Mouse (Mus musculus): ENCODE measurements around the gene Masp2. TPM values are rescaled to one million over a fixed set of nuclear protein-coding genes. Genes with fewer than 3 reads are reported as not detected.
A peak's percentile ranks its signal among the peaks of the same experiment; 100 is the strongest.

The Masp2 gene
- polyA plus RNA-seq, 1 experiment from 2014 or later: not detected

DNA sequence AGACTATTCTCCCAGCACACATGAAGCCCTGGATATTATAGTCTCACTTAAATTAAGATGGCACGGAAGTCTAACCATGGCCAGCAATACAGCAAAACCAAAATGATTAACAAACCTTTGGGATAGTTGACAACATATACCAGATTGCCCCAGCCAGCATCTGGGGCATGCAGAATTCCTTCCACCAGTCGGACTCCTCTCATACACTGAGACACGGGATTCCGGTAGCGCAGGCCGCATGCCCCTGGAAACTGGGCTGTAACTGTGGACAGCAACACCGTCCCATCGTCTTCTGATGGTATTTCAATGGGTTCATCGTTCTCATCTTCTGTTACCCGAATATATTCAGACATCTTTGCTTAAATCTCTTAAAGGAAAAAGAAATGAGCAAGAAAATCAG lies 22.7 kb downstream of the Masp2 start:
- Histone ChIP-seq H3K9ac (replicated peaks) (no peak overlapping the region), H3K36me3 (peaks cover 48% of the 10 kb centered on the region), H3K27me3 (no peaks in the 10 kb centered on the region), H3K9me3 (no peaks in the 10 kb centered on the region), H3K4me1 (peaks cover 20% of the 10 kb centered on the region; the same call in 1 of the 2 replicates), H3K4me2 (replicated peaks) (peak overlapping the region; percentile 92), H3K4me3 (peak overlapping the region; percentile 96), H3K27ac (replicated peaks) (no peak overlapping the region)
- 92% methylated on average over 10 of the region's 10 CpGs for WGBS
- no peak for ATAC-seq (ENCODE audit: low FRiP score, low read depth)

DNA sequence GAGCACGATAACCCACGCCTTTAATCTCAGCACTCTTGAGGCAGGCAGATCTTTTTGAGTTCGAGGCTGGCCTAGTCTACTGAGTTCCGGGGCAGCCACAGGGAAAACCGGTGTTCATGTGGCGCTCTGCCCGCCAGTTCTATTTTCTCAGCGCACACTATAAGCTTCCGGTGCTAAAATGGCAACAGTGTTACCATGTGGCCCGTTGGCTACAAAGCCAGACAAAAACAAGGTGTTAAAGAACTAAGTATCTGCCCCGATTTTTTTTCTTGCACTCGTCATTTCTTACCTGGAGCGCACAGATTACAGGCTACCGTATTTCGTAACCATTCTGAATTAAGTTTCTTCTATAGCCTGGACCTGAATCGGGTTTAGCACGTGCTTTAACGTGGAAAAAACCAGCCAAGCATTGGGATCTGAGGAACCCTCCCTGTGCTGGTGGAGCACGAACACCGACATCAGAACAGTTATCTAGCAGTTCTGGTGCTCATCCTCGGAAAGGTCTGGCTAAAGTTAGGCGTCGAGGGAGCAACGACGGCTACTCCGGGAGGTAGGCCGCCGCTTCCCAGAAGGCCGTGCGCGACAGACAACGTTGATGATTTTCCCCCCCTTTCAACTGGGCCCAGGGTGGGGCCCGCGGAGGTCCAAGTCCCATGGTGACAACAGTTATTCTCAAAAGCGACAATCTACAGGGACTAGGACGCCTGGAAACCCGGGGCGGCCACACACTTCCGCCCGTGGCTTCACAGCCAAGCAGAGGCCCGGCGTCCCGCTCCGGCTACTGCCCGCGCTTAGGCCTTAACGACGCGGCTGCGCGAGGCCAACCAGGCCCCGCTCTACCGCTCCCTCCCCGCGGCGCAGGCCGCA lies 23.6 kb downstream of the Masp2 start:
- Histone ChIP-seq H3K4me3 (peak overlapping the region; percentile 96), H3K36me3 (peaks cover 41% of the 10 kb centered on the region), H3K4me2 (replicated peaks) (peak overlapping the region; percentile 92), H3K27ac (replicated peaks) (peak overlapping the region; percentile 91), H3K27me3 (no peaks in the 10 kb centered on the region), H3K9ac (replicated peaks) (peak overlapping the region; percentile 99), H3K9me3 (no peaks in the 10 kb centered on the region), H3K4me1 (peaks cover 20% of the 10 kb centered on the region; the same call in 1 of the 2 replicates)
- peak; percentile 67 for ATAC-seq (ENCODE audit: low FRiP score, low read depth)
- WGBS: 1% methylated on average over 57 of the region's 57 CpGs

DNA sequence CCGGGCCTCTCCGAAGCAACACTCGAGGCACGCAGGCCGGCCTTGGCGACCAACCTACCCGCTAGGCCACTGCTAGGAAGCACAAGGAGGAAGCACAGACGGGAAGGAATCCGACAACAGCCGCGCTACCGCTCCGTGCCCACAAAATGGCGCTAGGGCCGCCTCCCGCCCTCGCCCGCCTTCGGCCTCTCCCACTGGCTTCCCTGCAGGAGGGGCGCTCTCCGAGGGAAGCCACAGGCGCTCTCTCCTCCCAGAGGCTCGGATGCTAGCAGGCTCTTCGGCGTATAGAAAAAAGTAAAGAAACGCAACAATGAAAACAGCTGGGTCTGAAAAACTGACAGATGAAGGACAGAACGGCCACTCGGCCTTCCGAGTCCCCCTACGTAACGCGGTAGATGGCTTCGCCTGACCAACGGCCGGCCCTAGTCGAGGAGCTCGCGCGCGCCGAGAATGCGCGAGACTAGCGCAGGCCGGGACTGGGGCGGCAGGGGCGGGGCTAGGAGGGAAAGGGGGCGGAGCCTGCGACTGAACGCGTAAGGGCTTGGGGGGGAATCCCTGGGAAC lies 24.4 kb downstream of the Masp2 start, which contains the start of gene Tardbp:
Tardbp (minus strand) TSS at position 397 of the 563 bp plus-strand sequence.
- Histone ChIP-seq H3K9me3 (no peaks in the 10 kb centered on the region), H3K4me2 (replicated peaks) (peak within 1 kb of the TSS; percentile 92), H3K4me3 (peak within 1 kb of the TSS; percentile 96), H3K27ac (replicated peaks) (peak within 1 kb of the TSS; percentile 91), H3K4me1 (peaks cover 20% of the 10 kb centered on the region; the same call in 1 of the 2 replicates), H3K36me3 (peaks cover 33% of the 10 kb centered on the region), H3K9ac (replicated peaks) (peak within 1 kb of the TSS; percentile 99), H3K27me3 (no peaks in the 10 kb centered on the region)
- under 1% methylated on average over 51 of the region's 51 CpGs for WGBS
- peak; percentile 96 for ATAC-seq (ENCODE audit: low FRiP score, low read depth)

DNA sequence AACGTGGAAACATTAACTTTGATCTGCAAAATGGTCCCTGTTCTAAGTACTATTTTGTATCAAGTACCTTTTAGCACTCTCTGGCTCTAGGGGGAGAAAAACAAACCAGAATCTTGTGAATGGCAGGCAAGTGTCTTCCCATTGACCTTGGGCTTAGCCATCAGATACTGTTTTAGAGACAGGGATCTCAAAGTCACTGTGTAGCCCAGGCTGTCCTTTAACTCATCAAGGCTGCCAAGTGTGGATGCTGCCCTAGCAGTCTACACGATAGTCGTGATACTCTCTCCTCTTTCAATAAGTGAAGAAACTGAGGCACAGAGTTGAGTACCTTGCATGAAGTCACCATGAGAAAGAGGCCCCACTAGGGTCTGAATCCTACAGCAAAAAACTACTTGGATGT lies 24.9 kb downstream of the Masp2 start:
- peaks cover 20% of the 10 kb centered on the region; the same call in 1 of the 2 replicates for H3K4me1 ChIP-seq
- H3K27me3 ChIP-seq: no peaks in the 10 kb centered on the region
- H3K36me3 ChIP-seq: peaks cover 28% of the 10 kb centered on the region
- no peak overlapping the region for H3K9ac ChIP-seq (replicated peaks)
- WGBS: 63% methylated on average over 3 of the region's 3 CpGs
- peak; percentile 47 for ATAC-seq (ENCODE audit: low FRiP score, low read depth)
- H3K27ac ChIP-seq (replicated peaks): no peak overlapping the region
- H3K9me3 ChIP-seq: no peaks in the 10 kb centered on the region
- peak overlapping the region; percentile 92 for H3K4me2 ChIP-seq (replicated peaks)
- H3K4me3 ChIP-seq: peak overlapping the region; percentile 96

DNA sequence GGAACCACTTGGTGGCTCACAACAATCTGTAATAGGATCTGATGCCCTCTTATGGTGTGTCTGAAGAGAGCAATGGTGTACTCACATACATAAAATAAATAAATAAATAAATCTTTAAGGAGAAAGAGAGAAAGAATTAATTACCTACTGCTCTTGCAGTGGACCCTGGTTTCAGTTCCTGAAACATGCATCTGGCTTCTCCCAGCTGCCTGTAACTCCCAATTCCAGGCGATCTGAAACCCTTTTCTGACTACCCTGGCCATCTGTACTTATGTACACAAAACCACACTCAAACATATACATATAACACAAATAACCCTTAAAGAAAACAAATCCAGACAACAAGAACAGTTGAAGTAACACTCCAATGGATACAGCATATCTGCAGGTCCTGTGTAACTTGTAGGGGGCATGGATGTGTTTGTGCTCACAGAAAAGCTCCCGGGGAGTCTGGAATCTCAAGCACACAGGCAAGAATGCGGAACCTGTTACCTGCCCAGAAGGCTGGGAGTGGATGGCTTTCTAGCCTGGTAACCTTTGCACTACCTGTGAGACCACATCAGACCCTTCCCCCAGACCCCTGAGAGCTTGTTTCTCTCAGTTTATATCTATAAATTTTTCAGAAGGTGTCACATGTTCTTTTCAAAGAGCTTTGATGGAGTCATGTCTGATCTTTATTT lies 29.8 kb downstream of the Masp2 start:
- no peak for ATAC-seq (ENCODE audit: low FRiP score, low read depth)
- no peaks in the 10 kb centered on the region for H3K27me3 ChIP-seq
- no peak overlapping the region for H3K9ac ChIP-seq (replicated peaks)
- H3K4me3 ChIP-seq: no peak overlapping the region
- no peaks in the 10 kb centered on the region for H3K9me3 ChIP-seq
- H3K4me2 ChIP-seq (replicated peaks): no peak overlapping the region
- H3K36me3 ChIP-seq: no peaks in the 10 kb centered on the region
- no peaks in the 10 kb centered on the region for H3K4me1 ChIP-seq
- 73% methylated on average over 3 of the region's 3 CpGs for WGBS
- no peak overlapping the region for H3K27ac ChIP-seq (replicated peaks)

DNA sequence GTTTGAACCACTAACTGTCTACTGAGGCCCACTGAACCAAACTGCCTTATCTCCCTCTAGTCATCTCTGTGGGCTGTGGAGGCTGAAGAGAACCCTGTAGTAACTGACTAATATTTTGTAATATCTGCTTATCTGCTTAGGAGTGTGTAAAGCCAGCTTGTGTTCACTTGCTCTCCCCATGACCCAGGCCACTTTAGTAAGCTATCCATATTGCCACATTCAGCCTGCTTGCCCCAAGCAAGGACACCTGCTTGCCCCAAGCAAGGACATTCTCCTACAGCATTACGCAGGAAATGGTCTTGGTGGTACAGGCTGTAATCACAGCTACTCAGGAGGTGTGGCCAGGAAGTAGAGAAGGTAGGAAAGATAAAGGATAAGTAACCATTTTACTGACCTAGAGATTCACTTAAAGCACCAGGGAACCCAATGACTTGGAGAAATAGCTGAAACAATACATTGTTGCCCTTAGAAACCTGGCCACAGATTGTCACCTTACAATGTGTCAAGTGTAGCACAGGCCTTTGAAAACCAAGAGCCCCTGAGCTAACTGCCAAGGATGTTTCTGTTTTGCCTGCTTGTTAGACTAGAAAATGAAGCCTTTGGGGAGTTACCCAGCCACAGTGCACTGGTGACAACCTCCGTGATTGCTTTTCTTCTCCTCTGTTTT lies 31.2 kb downstream of the Masp2 start:
- ATAC-seq (ENCODE audit: low FRiP score, low read depth): no peak
- H3K4me3 ChIP-seq: no peak overlapping the region
- H3K4me1 ChIP-seq: no peaks in the 10 kb centered on the region
- 75% methylated on average over 2 of the region's 2 CpGs for WGBS
- H3K9me3 ChIP-seq: 0 out of 2 replicates have a peak, but pooled peaks cover 2% of the 10 kb centered on the region
- no peaks in the 10 kb centered on the region for H3K36me3 ChIP-seq
- no peak overlapping the region for H3K9ac ChIP-seq (replicated peaks)
- H3K27me3 ChIP-seq: no peaks in the 10 kb centered on the region
- no peak overlapping the region for H3K4me2 ChIP-seq (replicated peaks)
- H3K27ac ChIP-seq (replicated peaks): no peak overlapping the region

DNA sequence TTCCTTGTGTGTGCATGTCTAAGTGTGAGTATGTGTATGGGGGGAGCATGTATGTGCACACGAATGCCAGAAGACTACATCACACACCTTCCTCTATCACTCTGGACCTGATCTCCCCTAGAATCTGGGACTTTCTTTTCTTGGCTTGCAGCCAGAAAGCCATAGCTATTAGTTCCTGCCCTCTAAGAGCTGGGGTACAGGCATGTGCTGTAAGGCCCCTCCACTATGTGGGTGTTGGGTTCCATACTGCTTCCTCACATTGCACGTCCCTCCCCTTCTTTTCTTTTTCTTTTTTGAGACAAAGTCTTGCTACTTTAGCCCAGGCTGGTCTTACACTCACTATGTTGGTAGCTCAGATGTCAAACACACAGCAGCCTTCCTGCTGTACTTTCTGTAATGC lies 33.0 kb downstream of the Masp2 start:
- WGBS: 83% methylated on average over 2 of the region's 2 CpGs

DNA sequence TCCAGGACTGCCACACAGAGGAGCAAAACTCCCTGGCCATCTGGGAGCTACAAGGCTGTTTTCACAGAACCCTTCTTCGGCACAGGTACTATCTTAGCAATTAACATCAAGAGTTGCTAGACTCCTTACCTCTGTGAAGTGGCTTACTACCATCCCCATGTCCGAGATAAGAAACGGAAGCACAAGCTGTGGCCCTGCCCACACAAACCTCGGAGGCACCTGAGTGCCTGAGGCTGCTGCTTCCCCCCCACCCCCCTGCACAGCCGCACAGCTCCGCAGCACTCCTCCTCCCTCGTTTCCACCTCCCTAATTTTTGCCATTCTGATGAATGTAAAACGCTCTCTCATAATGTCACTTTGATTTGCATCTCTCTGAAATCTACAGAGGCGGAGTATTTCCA lies 35.9 kb downstream of the Masp2 start:
- H3K4me2 ChIP-seq (replicated peaks): no peak overlapping the region
- H3K4me1 ChIP-seq: no peaks in the 10 kb centered on the region
- H3K9me3 ChIP-seq: 0 out of 2 replicates have a peak, but pooled peaks cover 2% of the 10 kb centered on the region
- no peak overlapping the region for H3K27ac ChIP-seq (replicated peaks)
- no peaks in the 10 kb centered on the region for H3K36me3 ChIP-seq
- no peak overlapping the region for H3K9ac ChIP-seq (replicated peaks)
- no peak overlapping the region for H3K4me3 ChIP-seq
- ATAC-seq (ENCODE audit: low FRiP score, low read depth): no peak
- 72% methylated on average over 9 of the region's 9 CpGs for WGBS
- H3K27me3 ChIP-seq: no peaks in the 10 kb centered on the region

More for the DNA sequence above, 33.0 kb downstream of the Masp2 start:
- Histone ChIP-seq H3K4me3 (no peak overlapping the region), H3K4me2 (replicated peaks) (no peak overlapping the region), H3K9me3 (0 out of 2 replicates have a peak, but pooled peaks cover 2% of the 10 kb centered on the region), H3K36me3 (no peaks in the 10 kb centered on the region), H3K9ac (replicated peaks) (no peak overlapping the region), H3K4me1 (no peaks in the 10 kb centered on the region), H3K27ac (replicated peaks) (no peak overlapping the region), H3K27me3 (no peaks in the 10 kb centered on the region)
- no peak for ATAC-seq (ENCODE audit: low FRiP score, low read depth)

DNA sequence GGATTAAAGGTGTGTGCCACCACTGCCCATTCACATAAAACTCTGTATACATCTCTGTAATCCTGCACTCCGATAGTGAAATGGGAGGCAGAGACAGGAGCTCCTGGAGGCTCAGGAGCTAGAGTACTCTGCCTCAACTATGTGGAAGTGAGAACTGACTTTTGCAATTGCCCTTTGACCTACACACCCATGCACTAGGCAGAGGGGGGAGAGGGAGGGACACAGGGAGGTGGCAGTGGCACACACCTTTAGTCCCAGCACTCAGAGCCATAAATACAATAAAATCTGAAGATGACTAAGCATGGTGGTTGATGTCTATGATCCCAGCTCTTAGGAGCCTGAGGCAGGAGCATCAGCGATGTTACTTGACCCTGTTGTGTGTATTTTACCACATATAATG lies 37.1 kb downstream of the Masp2 start:
- Histone ChIP-seq H3K27me3 (no peaks in the 10 kb centered on the region), H3K9me3 (0 out of 2 replicates have a peak, but pooled peaks cover 2% of the 10 kb centered on the region)
- no peak for ATAC-seq (ENCODE audit: low FRiP score, low read depth)

DNA sequence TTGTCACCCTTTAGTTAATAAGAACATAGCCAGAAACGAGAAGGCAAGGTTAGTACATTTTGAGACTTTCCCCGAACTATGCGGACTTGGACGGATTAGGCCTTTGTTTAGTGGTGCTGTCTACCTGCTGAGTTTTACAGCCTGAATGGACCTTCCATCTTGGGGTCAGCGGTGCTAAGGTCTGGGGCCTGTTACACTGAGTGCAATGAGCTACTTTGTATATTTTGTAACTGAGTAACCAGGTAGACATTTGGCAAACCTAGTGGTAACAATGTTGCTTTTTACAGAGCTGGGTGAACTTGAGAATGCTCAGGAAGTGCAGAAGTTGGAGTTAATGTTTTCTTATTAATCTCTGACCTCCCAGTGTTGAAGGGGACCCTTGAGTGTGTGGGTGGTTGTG lies 38.8 kb downstream of the Masp2 start:
- no peak overlapping the region for H3K4me3 ChIP-seq
- H3K27ac ChIP-seq (replicated peaks): no peak overlapping the region
- 0 out of 2 replicates have a peak, but pooled peaks cover 2% of the 10 kb centered on the region for H3K9me3 ChIP-seq
- H3K36me3 ChIP-seq: no peaks in the 10 kb centered on the region
- no peak overlapping the region for H3K4me2 ChIP-seq (replicated peaks)
- no peaks in the 10 kb centered on the region for H3K27me3 ChIP-seq
- H3K4me1 ChIP-seq: peaks cover 5% of the 10 kb centered on the region; the same call in 1 of the 2 replicates
- WGBS: 73% methylated on average over 5 of the region's 5 CpGs
- H3K9ac ChIP-seq (replicated peaks): no peak overlapping the region
- no peak for ATAC-seq (ENCODE audit: low FRiP score, low read depth)

More for the DNA sequence above, 37.1 kb downstream of the Masp2 start:
- Histone ChIP-seq H3K4me3 (no peak overlapping the region), H3K36me3 (no peaks in the 10 kb centered on the region), H3K4me1 (peaks cover 5% of the 10 kb centered on the region; the same call in 1 of the 2 replicates), H3K27ac (replicated peaks) (no peak overlapping the region), H3K4me2 (replicated peaks) (no peak overlapping the region), H3K9ac (replicated peaks) (no peak overlapping the region)
- WGBS: 79% methylated on average over 2 of the region's 2 CpGs

DNA sequence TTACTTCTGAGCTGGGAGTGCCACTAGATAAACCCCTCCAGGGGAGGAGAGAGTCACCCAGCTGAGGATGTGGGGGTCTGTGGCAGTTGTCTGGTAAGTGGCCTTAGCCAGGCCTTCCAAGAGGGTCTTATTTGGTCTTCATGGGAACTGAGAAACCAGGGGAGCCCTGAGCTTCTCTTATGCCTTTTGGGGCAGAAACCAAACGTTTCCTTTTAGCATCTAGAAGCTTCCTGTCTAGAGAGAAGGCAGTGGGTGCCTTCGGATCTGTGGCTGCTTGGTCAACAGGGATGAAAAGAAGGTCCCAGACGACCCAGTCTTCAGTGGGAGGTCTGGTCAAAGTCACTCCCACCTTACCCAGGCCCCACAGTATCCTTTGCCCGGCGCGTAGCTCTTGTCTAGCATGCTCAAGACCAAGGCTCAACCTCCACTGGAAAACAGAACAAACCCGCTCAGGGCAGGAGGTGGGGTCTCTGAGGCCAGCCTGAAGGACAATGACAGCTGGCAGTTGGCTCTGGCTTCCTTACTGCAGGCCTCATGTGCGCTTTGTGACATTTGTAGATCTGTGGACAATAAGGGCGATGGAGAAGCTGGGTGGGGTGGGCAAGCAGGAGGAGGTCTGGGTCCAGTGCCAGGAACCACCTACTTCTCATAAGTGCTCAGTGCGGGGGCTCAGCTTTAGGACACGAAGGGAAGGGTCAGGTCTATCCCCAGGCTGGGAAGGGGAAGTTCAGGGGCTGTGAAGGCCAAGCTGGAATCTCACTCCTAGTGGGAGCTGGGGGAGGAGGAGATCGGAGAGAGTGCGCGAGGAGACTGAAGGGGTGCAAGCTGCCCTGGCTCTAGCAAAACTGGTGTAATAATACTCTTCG lies 41.2 kb downstream of the Masp2 start, which contains the start of gene Gm572:
Gm572 (plus strand) TSS at position 27 of the 866 bp plus-strand sequence.
- H3K27me3 ChIP-seq: no peaks in the 10 kb centered on the region
- 71% methylated on average over 15 of the region's 15 CpGs for WGBS
- no peaks in the 10 kb centered on the region for H3K9me3 ChIP-seq
- H3K27ac ChIP-seq (replicated peaks): no peak within 1 kb of the TSS
- no peak for ATAC-seq (ENCODE audit: low FRiP score, low read depth)
- peak within 1 kb of the TSS; percentile 12 for H3K4me2 ChIP-seq (replicated peaks)
- H3K36me3 ChIP-seq: no peaks in the 10 kb centered on the region
- no peak within 1 kb of the TSS for H3K4me3 ChIP-seq
- H3K4me1 ChIP-seq: peaks cover 5% of the 10 kb centered on the region; the same call in 1 of the 2 replicates
- no peak within 1 kb of the TSS for H3K9ac ChIP-seq (replicated peaks)

Data from midbrain, embryonic 12.5 days (tissue).